Mouse (Mus musculus): ENCODE results near the gene Nop9. TPM values are rescaled to one million over a fixed set of nuclear protein-coding genes. Genes with fewer than 3 reads are reported as not detected.

The Nop9 gene
- 10.6 TPM for polyA plus RNA-seq (2014; fragmentation: Illumina TruSeq; extraction: RNeasy Lipid Tissue Mini Kit (QIAGEN cat#74804); ENCODE audit: low read depth, low replicate concordance)

DNA sequence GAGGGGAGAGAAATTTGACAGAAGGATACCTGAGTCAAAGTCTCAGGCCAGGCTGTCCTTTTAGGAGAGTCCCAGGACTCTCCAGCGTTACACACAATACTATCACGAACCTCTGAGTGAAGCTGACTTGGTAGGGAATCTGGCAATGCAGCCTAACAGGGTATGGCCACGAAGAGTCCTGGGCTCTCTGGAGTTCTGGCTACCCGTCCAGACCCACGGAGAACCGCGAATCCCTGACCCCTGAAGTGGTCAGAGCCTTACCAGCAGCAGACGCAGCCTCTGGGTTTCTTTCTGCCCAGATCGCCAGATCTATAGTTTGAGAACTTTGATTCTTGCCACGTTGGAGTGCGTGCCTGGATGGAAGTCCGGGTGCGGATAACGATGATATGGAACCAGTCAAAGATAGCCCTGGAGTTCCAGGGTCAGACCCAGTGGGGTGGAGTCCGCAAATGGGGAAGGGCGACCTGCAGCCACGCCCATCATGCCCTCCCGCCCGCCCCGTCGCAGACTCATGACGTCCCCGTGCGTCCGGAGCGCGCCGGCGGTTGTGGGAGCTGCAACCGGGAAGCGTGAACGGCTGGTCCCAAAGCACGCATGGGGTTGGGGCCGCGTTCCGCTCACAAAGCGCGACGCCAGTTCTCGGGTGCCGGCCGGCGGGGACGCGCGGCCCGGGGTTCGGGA lies at the start of gene Nop9, which contains the start of gene Dhrs1:
Gene Nop9 (plus strand): TSS at position 514 of the 681 bp plus-strand sequence.
Gene Dhrs1 (minus strand): TSS at position 511 of the 681 bp plus-strand sequence.

DNA sequence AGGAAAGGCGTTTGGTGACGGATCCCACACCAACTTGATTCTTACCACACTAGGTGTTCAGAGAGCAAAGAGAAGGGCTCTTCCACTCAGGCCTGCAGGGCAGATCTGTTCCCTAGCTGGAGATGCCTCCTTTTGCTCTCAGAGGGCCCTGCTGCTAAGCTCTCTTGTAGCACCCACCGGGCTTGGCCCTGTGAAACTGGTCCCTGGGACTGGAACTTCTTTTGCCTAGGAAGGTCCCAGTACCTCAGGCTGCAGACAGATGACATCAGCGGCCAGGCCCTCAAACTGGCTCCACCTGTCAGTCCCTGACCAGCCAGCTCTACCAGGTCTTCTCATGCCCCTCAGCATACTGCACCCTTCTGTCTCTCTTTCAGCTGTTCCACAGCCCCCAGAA lies 31.8 kb upstream of the Nop9 start, which contains the start of gene Tgm1:
Gene Tgm1 (minus strand): TSS at position 198 of the 394 bp plus-strand sequence.

DNA sequence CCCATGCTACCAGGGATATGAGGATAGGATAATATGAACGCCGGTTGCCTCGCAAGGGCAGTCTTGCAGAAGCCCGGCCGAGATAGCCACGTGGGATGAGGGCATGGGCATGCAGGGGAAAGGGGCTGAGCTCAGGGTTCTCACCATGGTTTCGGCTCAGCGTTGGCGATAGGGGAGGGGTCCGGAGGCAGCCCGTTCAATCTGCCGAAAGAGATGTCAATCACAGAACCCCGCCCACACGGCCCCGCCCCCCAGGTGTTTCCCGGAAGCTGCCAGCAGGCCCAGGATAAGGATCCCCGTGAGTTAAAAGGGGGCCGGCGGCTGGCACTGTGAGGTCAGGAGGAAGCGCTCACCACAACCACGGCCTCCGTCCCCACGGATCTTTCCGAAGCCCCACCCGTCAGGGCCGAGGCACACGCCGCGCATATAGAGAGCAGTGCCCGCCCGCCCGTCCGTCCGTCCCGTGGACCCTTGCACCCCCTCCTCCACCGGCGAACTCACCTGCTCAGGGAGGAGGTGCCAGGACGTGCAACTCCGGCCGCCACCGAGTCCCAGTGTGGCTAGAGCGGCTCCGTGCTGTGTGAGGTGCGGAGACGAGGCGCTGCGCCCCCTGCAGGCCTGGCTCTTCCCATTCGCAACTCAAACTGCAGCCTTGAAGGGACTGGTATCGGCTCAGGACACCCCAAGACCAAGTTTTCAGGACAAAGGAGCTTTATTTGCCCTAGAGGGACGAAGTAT lies 23.6 kb upstream of the Nop9 start, which contains the start of gene Rabggta:
Gene Rabggta (minus strand): TSS at position 564 of the 738 bp plus-strand sequence.

DNA sequence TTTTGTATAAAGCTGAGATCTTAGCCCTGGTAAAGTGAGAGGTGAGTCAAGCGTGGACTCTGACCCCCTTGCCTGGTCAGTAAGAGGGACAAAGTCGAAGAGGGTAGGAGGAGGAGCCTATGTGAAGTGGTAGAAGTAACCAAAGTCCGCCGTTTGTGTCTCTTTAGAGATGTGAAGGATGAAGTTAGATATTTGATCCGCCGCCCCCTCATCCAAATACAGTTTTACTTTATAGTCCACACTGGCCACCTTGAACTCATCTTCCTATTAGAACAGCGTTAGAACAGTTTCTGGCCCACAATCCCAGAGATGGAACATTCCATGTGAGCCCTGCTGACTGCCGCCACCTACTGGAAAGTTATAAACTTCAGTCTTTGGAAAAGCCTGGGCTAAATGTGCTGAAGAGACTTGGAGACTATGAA lies 12.9 kb downstream of the Nop9 start, which contains the start of gene Cideb:
Gene Cideb (minus strand): TSS at position 96 of the 422 bp plus-strand sequence.

DNA sequence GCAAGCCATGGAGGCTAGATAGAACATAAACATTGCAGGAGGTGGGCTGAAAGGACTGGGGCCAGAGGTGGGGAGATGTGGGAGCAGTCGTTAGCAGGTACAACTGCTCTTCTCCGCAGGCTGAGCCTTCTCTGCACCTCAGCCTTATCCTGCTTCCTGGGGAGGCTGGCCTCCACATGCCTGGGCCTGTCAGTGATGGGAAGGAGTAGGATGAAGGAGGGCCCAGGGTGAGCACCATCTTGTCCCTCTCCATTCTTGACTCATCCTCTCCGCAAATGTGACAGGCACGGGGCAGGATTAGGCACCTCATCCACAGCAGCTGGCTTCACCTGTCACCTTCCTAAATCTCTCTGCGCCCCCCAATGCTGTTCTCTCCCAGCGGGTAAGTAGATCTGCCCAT lies 15.7 kb downstream of the Nop9 start, which contains the start of gene Ltb4r2:
Gene Ltb4r2 (plus strand): TSS at position 266 of the 400 bp plus-strand sequence.

DNA sequence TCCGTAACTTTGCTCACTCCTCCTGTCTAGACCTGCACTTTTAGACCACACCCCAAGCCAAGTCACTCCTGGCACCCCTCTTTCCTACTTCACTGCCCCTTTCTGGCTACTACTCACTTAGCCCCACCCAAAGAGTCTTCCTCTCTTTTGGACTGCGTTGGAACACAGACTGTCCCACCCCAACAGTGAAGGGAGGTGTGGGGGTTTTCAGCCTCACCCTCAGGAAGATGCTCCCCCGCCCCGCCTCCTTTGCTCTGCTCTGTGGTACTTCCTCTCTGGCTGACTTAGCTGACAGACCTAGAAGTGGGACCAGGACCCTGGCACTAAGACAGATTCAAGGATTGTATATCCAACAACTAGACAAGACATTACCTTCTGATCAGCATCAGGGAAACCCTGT lies 20.2 kb downstream of the Nop9 start, which contains the start of gene Ltb4r1:
Gene Ltb4r1 (plus strand): TSS at position 267 of the 400 bp plus-strand sequence.

DNA sequence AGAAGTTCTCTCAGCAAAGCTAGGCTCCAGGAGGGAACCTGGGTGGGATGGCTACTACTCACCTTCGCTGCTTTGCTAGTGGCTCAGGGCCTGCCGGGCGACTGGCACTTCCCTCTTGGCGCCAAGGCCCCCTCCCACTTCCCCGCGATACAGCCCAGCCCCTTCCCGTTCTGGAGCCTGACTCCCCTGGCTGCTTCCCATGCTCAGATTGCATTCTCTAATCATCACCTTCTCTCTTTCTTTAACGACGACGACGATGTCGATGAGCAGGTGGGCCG lies 38.4 kb downstream of the Nop9 start, which contains the start of gene Adcy4:
Gene Adcy4 (minus strand): TSS at position 138 of the 278 bp plus-strand sequence.

DNA sequence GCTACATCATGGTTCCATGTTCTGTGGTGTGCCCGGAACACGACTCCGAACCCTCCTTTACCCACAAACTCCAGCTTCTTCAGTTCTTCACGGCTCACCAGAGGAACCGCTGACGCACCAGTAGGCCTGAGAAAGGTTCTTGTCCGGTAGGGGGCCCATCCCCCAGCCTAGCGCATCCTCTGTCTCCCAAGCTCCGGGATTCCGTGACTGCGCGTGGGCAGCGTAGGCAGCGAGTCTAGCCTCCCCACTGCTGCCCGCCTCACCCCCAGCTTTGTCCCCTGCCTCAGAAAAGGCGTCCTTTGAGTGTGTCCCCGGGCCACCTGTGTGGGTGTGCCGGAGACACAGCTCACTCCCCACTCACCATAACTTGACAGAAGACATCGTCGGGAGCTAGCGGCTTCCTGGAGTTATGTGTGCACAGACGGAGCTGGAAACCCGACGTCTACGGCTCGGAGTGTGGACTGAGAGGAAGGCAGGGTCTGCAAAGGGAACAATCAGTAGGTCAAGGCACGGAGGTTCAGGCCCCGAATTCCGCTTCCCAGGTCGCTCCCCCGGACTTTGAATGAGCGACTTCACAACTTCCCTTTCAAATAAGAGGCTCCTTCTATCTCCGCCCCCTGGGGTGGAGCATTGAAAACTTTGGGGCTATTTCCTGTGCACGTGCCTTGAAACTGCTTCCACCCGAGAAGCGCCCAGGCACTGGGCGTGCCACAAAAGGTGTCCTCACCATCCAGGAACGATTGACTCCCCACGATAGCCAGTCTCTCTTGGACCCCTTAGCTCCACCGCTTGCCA lies 43.0 kb downstream of the Nop9 start, which contains the start of gene Ripk3:
Gene Ripk3 (minus strand): TSS at position 610 of the 795 bp plus-strand sequence.

Other genes with a start within 250 kb of the Nop9 start
- not detected for gene Cpne6, start 235.2 kb upstream of the Nop9 start, polyA plus RNA-seq (2014; fragmentation: Illumina TruSeq; extraction: RNeasy Lipid Tissue Mini Kit (QIAGEN cat#74804); ENCODE audit: low read depth, low replicate concordance)
- not detected for gene Nrl, start 220.7 kb upstream of the Nop9 start, polyA plus RNA-seq (2014; fragmentation: Illumina TruSeq; extraction: RNeasy Lipid Tissue Mini Kit (QIAGEN cat#74804); ENCODE audit: low read depth, low replicate concordance)
- gene Pck2, start 205.4 kb upstream of the Nop9 start, polyA plus RNA-seq (2014; fragmentation: Illumina TruSeq; extraction: RNeasy Lipid Tissue Mini Kit (QIAGEN cat#74804); ENCODE audit: low read depth, low replicate concordance) = 8.5 TPM
- 175 TPM for gene Dcaf11, start 185.7 kb upstream of the Nop9 start, polyA plus RNA-seq (2014; fragmentation: Illumina TruSeq; extraction: RNeasy Lipid Tissue Mini Kit (QIAGEN cat#74804); ENCODE audit: low read depth, low replicate concordance)
- not detected for gene A730061H03Rik, start 185.3 kb upstream of the Nop9 start, polyA plus RNA-seq (2014; fragmentation: Illumina TruSeq; extraction: RNeasy Lipid Tissue Mini Kit (QIAGEN cat#74804); ENCODE audit: low read depth, low replicate concordance)
- gene Fitm1, start 170.1 kb upstream of the Nop9 start, polyA plus RNA-seq (2014; fragmentation: Illumina TruSeq; extraction: RNeasy Lipid Tissue Mini Kit (QIAGEN cat#74804); ENCODE audit: low read depth, low replicate concordance) = 182 TPM
- 165 TPM for gene Psme1, start 167.6 kb upstream of the Nop9 start, polyA plus RNA-seq (2014; fragmentation: Illumina TruSeq; extraction: RNeasy Lipid Tissue Mini Kit (QIAGEN cat#74804); ENCODE audit: low read depth, low replicate concordance)
- 51.3 TPM for gene Emc9, start 160.4 kb upstream of the Nop9 start, polyA plus RNA-seq (2014; fragmentation: Illumina TruSeq; extraction: RNeasy Lipid Tissue Mini Kit (QIAGEN cat#74804); ENCODE audit: low read depth, low replicate concordance)
- gene Psme2, start 154.6 kb upstream of the Nop9 start, polyA plus RNA-seq (2014; fragmentation: Illumina TruSeq; extraction: RNeasy Lipid Tissue Mini Kit (QIAGEN cat#74804); ENCODE audit: low read depth, low replicate concordance) = 100 TPM
- gene Rnf31, start 154.0 kb upstream of the Nop9 start, polyA plus RNA-seq (2014; fragmentation: Illumina TruSeq; extraction: RNeasy Lipid Tissue Mini Kit (QIAGEN cat#74804); ENCODE audit: low read depth, low replicate concordance) = 19.4 TPM
- gene Irf9, start 142.1 kb upstream of the Nop9 start, polyA plus RNA-seq (2014; fragmentation: Illumina TruSeq; extraction: RNeasy Lipid Tissue Mini Kit (QIAGEN cat#74804); ENCODE audit: low read depth, low replicate concordance) = 17.2 TPM
- 0.26 TPM for gene Rec8, start 127.7 kb upstream of the Nop9 start, polyA plus RNA-seq (2014; fragmentation: Illumina TruSeq; extraction: RNeasy Lipid Tissue Mini Kit (QIAGEN cat#74804); ENCODE audit: low read depth, low replicate concordance)
- gene Ipo4, start 109.7 kb upstream of the Nop9 start, polyA plus RNA-seq (2014; fragmentation: Illumina TruSeq; extraction: RNeasy Lipid Tissue Mini Kit (QIAGEN cat#74804); ENCODE audit: low read depth, low replicate concordance) = 40.5 TPM
- 2.1 TPM for gene Gm49378, start 107.8 kb upstream of the Nop9 start, polyA plus RNA-seq (2014; fragmentation: Illumina TruSeq; extraction: RNeasy Lipid Tissue Mini Kit (QIAGEN cat#74804); ENCODE audit: low read depth, low replicate concordance)
- 38.9 TPM for gene Tm9sf1, start 101.9 kb upstream of the Nop9 start, polyA plus RNA-seq (2014; fragmentation: Illumina TruSeq; extraction: RNeasy Lipid Tissue Mini Kit (QIAGEN cat#74804); ENCODE audit: low read depth, low replicate concordance)
- gene Tssk4, start 95.5 kb upstream of the Nop9 start, polyA plus RNA-seq (2014; fragmentation: Illumina TruSeq; extraction: RNeasy Lipid Tissue Mini Kit (QIAGEN cat#74804); ENCODE audit: low read depth, low replicate concordance) = 0.45 TPM
- gene Mdp1, start 85.2 kb upstream of the Nop9 start, polyA plus RNA-seq (2014; fragmentation: Illumina TruSeq; extraction: RNeasy Lipid Tissue Mini Kit (QIAGEN cat#74804); ENCODE audit: low read depth, low replicate concordance) = 61.1 TPM
- 16.2 TPM for gene Gmpr2, start 73.8 kb upstream of the Nop9 start, polyA plus RNA-seq (2014; fragmentation: Illumina TruSeq; extraction: RNeasy Lipid Tissue Mini Kit (QIAGEN cat#74804); ENCODE audit: low read depth, low replicate concordance)
- gene Nedd8, start 73.6 kb upstream of the Nop9 start, polyA plus RNA-seq (2014; fragmentation: Illumina TruSeq; extraction: RNeasy Lipid Tissue Mini Kit (QIAGEN cat#74804); ENCODE audit: low read depth, low replicate concordance) = 153 TPM
- 12.6 TPM for gene Tinf2, start 63.9 kb upstream of the Nop9 start, polyA plus RNA-seq (2014; fragmentation: Illumina TruSeq; extraction: RNeasy Lipid Tissue Mini Kit (QIAGEN cat#74804); ENCODE audit: low read depth, low replicate concordance)
- 0.21 TPM for gene Tgm1, start 31.8 kb upstream of the Nop9 start, polyA plus RNA-seq (2014; fragmentation: Illumina TruSeq; extraction: RNeasy Lipid Tissue Mini Kit (QIAGEN cat#74804); ENCODE audit: low read depth, low replicate concordance)
- gene Rabggta, start 23.4 kb upstream of the Nop9 start, polyA plus RNA-seq (2014; fragmentation: Illumina TruSeq; extraction: RNeasy Lipid Tissue Mini Kit (QIAGEN cat#74804); ENCODE audit: low read depth, low replicate concordance) = 15.7 TPM
- 55.4 TPM for gene Dhrs1, start within 50 bp of the Nop9 start, polyA plus RNA-seq (2014; fragmentation: Illumina TruSeq; extraction: RNeasy Lipid Tissue Mini Kit (QIAGEN cat#74804); ENCODE audit: low read depth, low replicate concordance)
- 6.6 TPM for gene Cideb, start 12.8 kb downstream of the Nop9 start, polyA plus RNA-seq (2014; fragmentation: Illumina TruSeq; extraction: RNeasy Lipid Tissue Mini Kit (QIAGEN cat#74804); ENCODE audit: low read depth, low replicate concordance)
- not detected for gene Ltb4r2, start 15.7 kb downstream of the Nop9 start, polyA plus RNA-seq (2014; fragmentation: Illumina TruSeq; extraction: RNeasy Lipid Tissue Mini Kit (QIAGEN cat#74804); ENCODE audit: low read depth, low replicate concordance)
- gene Ltb4r1, start 20.3 kb downstream of the Nop9 start, polyA plus RNA-seq (2014; fragmentation: Illumina TruSeq; extraction: RNeasy Lipid Tissue Mini Kit (QIAGEN cat#74804); ENCODE audit: low read depth, low replicate concordance) = 0.45 TPM
- 21.5 TPM for gene Adcy4, start 38.4 kb downstream of the Nop9 start, polyA plus RNA-seq (2014; fragmentation: Illumina TruSeq; extraction: RNeasy Lipid Tissue Mini Kit (QIAGEN cat#74804); ENCODE audit: low read depth, low replicate concordance)
- gene Ripk3, start 43.2 kb downstream of the Nop9 start, polyA plus RNA-seq (2014; fragmentation: Illumina TruSeq; extraction: RNeasy Lipid Tissue Mini Kit (QIAGEN cat#74804); ENCODE audit: low read depth, low replicate concordance) = 3.1 TPM
- 5.2 TPM for gene Nfatc4, start 77.5 kb downstream of the Nop9 start, polyA plus RNA-seq (2014; fragmentation: Illumina TruSeq; extraction: RNeasy Lipid Tissue Mini Kit (QIAGEN cat#74804); ENCODE audit: low read depth, low replicate concordance)
- 3.8 TPM for gene Nynrin, start 108.3 kb downstream of the Nop9 start, polyA plus RNA-seq (2014; fragmentation: Illumina TruSeq; extraction: RNeasy Lipid Tissue Mini Kit (QIAGEN cat#74804); ENCODE audit: low read depth, low replicate concordance)
- not detected for gene Cbln3, start 138.7 kb downstream of the Nop9 start, polyA plus RNA-seq (2014; fragmentation: Illumina TruSeq; extraction: RNeasy Lipid Tissue Mini Kit (QIAGEN cat#74804); ENCODE audit: low read depth, low replicate concordance)
- 13.0 TPM for gene Khnyn, start 139.3 kb downstream of the Nop9 start, polyA plus RNA-seq (2014; fragmentation: Illumina TruSeq; extraction: RNeasy Lipid Tissue Mini Kit (QIAGEN cat#74804); ENCODE audit: low read depth, low replicate concordance)
- 150 TPM for gene Sdr39u1, start 154.6 kb downstream of the Nop9 start, polyA plus RNA-seq (2014; fragmentation: Illumina TruSeq; extraction: RNeasy Lipid Tissue Mini Kit (QIAGEN cat#74804); ENCODE audit: low read depth, low replicate concordance)
- gene Cma1, start 199.0 kb downstream of the Nop9 start, polyA plus RNA-seq (2014; fragmentation: Illumina TruSeq; extraction: RNeasy Lipid Tissue Mini Kit (QIAGEN cat#74804); ENCODE audit: low read depth, low replicate concordance) = 2.4 TPM
- gene Cma2, start 205.3 kb downstream of the Nop9 start, polyA plus RNA-seq (2014; fragmentation: Illumina TruSeq; extraction: RNeasy Lipid Tissue Mini Kit (QIAGEN cat#74804); ENCODE audit: low read depth, low replicate concordance) = not detected

Data from heart, adult 10 weeks (tissue).